In the genomic region with DNA sequence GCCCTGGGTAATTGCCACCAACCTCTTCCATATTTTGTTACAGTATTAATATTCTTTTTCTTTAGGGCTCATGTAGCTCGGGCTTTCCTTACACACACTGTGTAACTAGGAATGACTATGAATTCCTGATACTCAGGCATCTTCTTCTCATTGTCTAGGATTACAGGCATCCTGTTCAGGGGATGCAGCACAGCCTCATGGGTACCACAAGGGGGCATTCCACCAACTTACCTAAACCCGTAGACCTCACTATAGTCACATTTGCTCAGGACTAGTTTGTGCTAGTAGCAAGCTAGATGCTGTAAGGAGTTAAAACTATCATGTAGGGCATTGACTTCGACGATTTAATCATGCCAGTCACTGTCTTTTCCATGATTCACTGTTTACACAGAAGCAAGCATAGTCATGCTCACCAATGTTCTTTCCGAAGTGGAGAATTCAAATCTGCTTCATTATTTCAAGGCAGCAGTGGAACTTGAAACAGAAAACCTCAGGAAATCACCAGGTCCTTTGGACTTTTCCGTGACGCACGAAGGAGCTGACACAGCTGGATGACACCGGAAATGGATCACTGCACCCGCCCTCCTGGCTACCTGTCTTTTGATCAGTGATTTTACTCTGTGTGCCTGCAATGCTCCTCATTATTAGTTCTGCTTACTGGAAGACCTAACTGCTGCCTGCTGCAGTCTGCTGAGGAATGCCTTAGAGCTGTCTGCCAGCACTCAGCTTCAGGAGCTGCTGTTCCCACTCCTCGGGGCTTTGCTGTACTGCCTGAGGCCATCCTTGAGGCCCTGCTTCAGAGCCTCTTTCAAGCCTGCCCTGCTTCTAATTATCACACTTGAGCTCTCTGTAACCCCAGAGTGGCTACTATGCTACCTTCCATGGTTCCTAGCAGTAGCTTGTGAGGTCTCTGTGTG, we compare ENCODE assay signal across 12 mouse cellular contexts.
DNase-seq lines count a peak whose midpoint lies in the region; ATAC-seq and TF ChIP-seq lines count a peak whose summit lies in the region.
"Had no signal": no experiment of that assay in that cellular context is flagged by ENCODE, and none has a peak within 500 bp of the region (broad histone marks: within the 10 kb centered on the region; RNA-seq: fewer than 3 reads in every experiment).

No protein-coding gene starts in this region.

- H3K9me3 ChIP-seq in hindbrain, embryonic 10.5 days = no peaks in the 10 kb centered on the region
- no peaks in the 10 kb centered on the region for H3K9me3 ChIP-seq in hindbrain, embryonic 11.5 days (ENCODE audit: control insufficient read depth, low read length)
- peaks cover 27% of the 10 kb centered on the region for H3K9me3 ChIP-seq in CH12.LX (replicated peaks; ENCODE audit: low read length)
- H3K9me3 ChIP-seq: embryonic facial prominence, embryonic 15.5 days; lung, embryonic 15.5 days had no signal

- H3K4me1 ChIP-seq in hindbrain, embryonic 10.5 days (replicated peaks) = no peaks in the 10 kb centered on the region
- no peaks in the 10 kb centered on the region for H3K4me1 ChIP-seq in hindbrain, embryonic 11.5 days (replicated peaks; ENCODE audit: control insufficient read depth, insufficient read depth, low read length)
- no peaks in the 10 kb centered on the region for H3K4me1 ChIP-seq in CH12.LX (ENCODE audit: control insufficient read depth in 1 of 2, insufficient read depth in 2 of 2)
- H3K4me1 ChIP-seq: embryonic facial prominence, embryonic 15.5 days; lung, embryonic 15.5 days had no signal

- no peak overlapping the region for H3K4me3 ChIP-seq in hindbrain, embryonic 10.5 days
- H3K4me3 ChIP-seq in hindbrain, embryonic 11.5 days (ENCODE audit: low read depth, low read length) = no peak overlapping the region
- no peak overlapping the region for H3K4me3 ChIP-seq in CH12.LX (replicated peaks in 1 of 3; ENCODE audit: low read depth in 2 of 3, low read length in 2 of 3, poor library complexity in 1 of 3)
- H3K4me3 ChIP-seq: embryonic facial prominence, embryonic 15.5 days; lung, embryonic 15.5 days had no signal

- TF ChIP-seq CTCF in CH12.LX (conservative IDR thresholded peaks at IDR 0.05 in 1 of 2, IDR thresholded peaks at IDR 0.05 in 1 of 2; ENCODE audit: low read depth in 2 of 2, low read length in 2 of 2) = peak in 1 of 2 experiments; percentile 40; a peak in 2 of 4 replicates
- TF ChIP-seq CTCF in brain, embryonic 14.5 days (IDR thresholded peaks at IDR 0.05; ENCODE audit: borderline replicate concordance, extremely low read depth, insufficient read depth, insufficient read length) = peak; percentile 28; the same call in 1 of the 2 replicates

- H3K79me2 ChIP-seq in CH12.LX (replicated peaks; ENCODE audit: control insufficient read depth, extremely low read depth, insufficient read depth, poor library complexity, severe bottlenecking) = no peaks in the 10 kb centered on the region

- TF ChIP-seq EP300 in CH12.LX (IDR thresholded peaks at IDR 0.05; ENCODE audit: low read length) = no peak

- in situ Hi-C loops in CH12.LX (cut with MboI; ENCODE audit: low pct_ligation_motif_present, low pct_unique_long_range_greater_than_20kb, low sequenced_read_pairs) = no loop called here

- no peak for TF ChIP-seq POLR2A in CH12.LX (IDR thresholded peaks at IDR 0.05; ENCODE audit: low read depth, low read length)
- no peak for TF ChIP-seq POLR2A in brain, embryonic 14.5 days (IDR thresholded peaks at IDR 0.05; ENCODE audit: borderline replicate concordance, extremely low read depth, insufficient read depth, insufficient read length, poor library complexity, severe bottlenecking)

- DNase-seq in hindbrain, embryonic 10.5 days (ENCODE audit: low spot score) = peak; percentile 10
- no peak for DNase-seq in hindbrain, embryonic 11.5 days (ENCODE audit: low spot score)
- no peak for DNase-seq in CH12.LX (ENCODE audit: extremely low read depth)
- DNase-seq in brain, embryonic 14.5 days (ENCODE audit: low read depth) = peak; percentile 47
- DNase-seq in kidney, postnatal 36 days = peak; percentile 26 to 59
- DNase-seq in testis, postnatal 14 days (ENCODE audit: low spot score) = no peak
- no peak for DNase-seq in cerebellum, adult 11 months
- no peak for DNase-seq in frontal cortex, postnatal 14 days (ENCODE audit: low spot score in 2 of 2)
- DNase-seq: adrenal gland, adult 8-10 months; right cerebral cortex, postnatal 25 days had no signal

- no peak overlapping the region for H3K4me2 ChIP-seq in hindbrain, embryonic 11.5 days (replicated peaks; ENCODE audit: low read depth, low read length)
- no peak overlapping the region for H3K4me2 ChIP-seq in CH12.LX (ENCODE audit: insufficient read depth, low read depth, poor library complexity, severe bottlenecking)
- H3K4me2 ChIP-seq: embryonic facial prominence, embryonic 15.5 days; lung, embryonic 15.5 days had no signal

- ATAC-seq in hindbrain, embryonic 11.5 days (ENCODE audit: low FRiP score) = no peak

- dilution Hi-C loops in CH12.LX (cut with MboI; ENCODE audit: extremely low pct_ligation_motif_present, extremely low pct_unique_long_range_greater_than_20kb, low sequenced_read_pairs) = no loop called here

- H3K27ac ChIP-seq in hindbrain, embryonic 10.5 days = no peak overlapping the region
- no peak overlapping the region for H3K27ac ChIP-seq in hindbrain, embryonic 11.5 days (ENCODE audit: low read depth, low read length)
- no peak overlapping the region for H3K27ac ChIP-seq in CH12.LX (ENCODE audit: insufficient read depth, low read depth)
- H3K27ac ChIP-seq: embryonic facial prominence, embryonic 15.5 days; lung, embryonic 15.5 days had no signal

- 75% methylated on average over 11 of the region's 11 CpGs for WGBS in hindbrain, embryonic 10.5 days
- 78% methylated on average over 11 of the region's 11 CpGs for WGBS in hindbrain, embryonic 11.5 days

- H3K9ac ChIP-seq in hindbrain, embryonic 11.5 days (ENCODE audit: low read depth, low read length) = no peak overlapping the region
- no peak overlapping the region for H3K9ac ChIP-seq in CH12.LX (ENCODE audit: insufficient read depth, low read depth)
- H3K9ac ChIP-seq: embryonic facial prominence, embryonic 15.5 days; lung, embryonic 15.5 days had no signal

- no peaks in the 10 kb centered on the region for H3K27me3 ChIP-seq in hindbrain, embryonic 10.5 days (ENCODE audit: insufficient read depth, poor library complexity, severe bottlenecking)
- H3K27me3 ChIP-seq in hindbrain, embryonic 11.5 days (ENCODE audit: control insufficient read depth, insufficient read depth, low read length) = no peaks in the 10 kb centered on the region
- H3K27me3 ChIP-seq in CH12.LX (replicated peaks) = no peaks in the 10 kb centered on the region
- H3K27me3 ChIP-seq: embryonic facial prominence, embryonic 15.5 days; lung, embryonic 15.5 days had no signal

- no peaks in the 10 kb centered on the region for H3K36me3 ChIP-seq in hindbrain, embryonic 10.5 days
- H3K36me3 ChIP-seq in hindbrain, embryonic 11.5 days (ENCODE audit: control insufficient read depth, insufficient read depth, low read length) = no peaks in the 10 kb centered on the region
- H3K36me3 ChIP-seq in CH12.LX (replicated peaks in 1 of 2; ENCODE audit: control insufficient read depth in 1 of 2, insufficient read depth in 1 of 2, low read length in 1 of 2) = no peaks in the 10 kb centered on the region
- H3K36me3 ChIP-seq: embryonic facial prominence, embryonic 15.5 days; lung, embryonic 15.5 days had no signal

- TF ChIP-seq RAD21 in CH12.LX (IDR thresholded peaks at IDR 0.05; ENCODE audit: low read depth, low read length) = peak; percentile 2

TF ChIP-seq in CH12.LX, 34 proteins besides CTCF, POLR2A, EP300 and RAD21:
- no peak for TF ChIP-seq JUN (IDR thresholded peaks at IDR 0.05; ENCODE audit: insufficient read depth, low read depth, low read length)
- TF ChIP-seq E2F4 (IDR thresholded peaks at IDR 0.05; ENCODE audit: insufficient replicate concordance, low read depth, low read length) = no peak
- TF ChIP-seq SIN3A (IDR thresholded peaks at IDR 0.05; ENCODE audit: low read length) = no peak
- no peak for TF ChIP-seq HCFC1 (IDR thresholded peaks at IDR 0.05; ENCODE audit: low read depth, low read length)
- TF ChIP-seq RCOR1 (conservative IDR thresholded peaks at IDR 0.05; ENCODE audit: low read depth, low read length) = no peak
- TF ChIP-seq MAFK (IDR thresholded peaks at IDR 0.05; ENCODE audit: insufficient replicate concordance, low read length) = no peak
- TF ChIP-seq TBP (conservative IDR thresholded peaks at IDR 0.05; ENCODE audit: low read depth, low read length) = no peak
TF ChIP-seq in CH12.LX: peak in this region for 0.

Comparison
In these comparisons a context has a peak if more than half of its experiments do, and no peak if none do; other contexts are left out.
1. DNase-seq: peak in hindbrain, embryonic 10.5 days (single experiment), brain, embryonic 14.5 days (single experiment) and kidney, postnatal 36 days (2 of 2); none in hindbrain, embryonic 11.5 days (single experiment), CH12.LX (single experiment), testis, postnatal 14 days (single experiment), cerebellum, adult 11 months (single experiment) and frontal cortex, postnatal 14 days (0 of 2).